Mouse (Mus musculus): ENCODE results near the gene Elavl4. TPM values are rescaled to one million over a fixed set of nuclear protein-coding genes. Genes with fewer than 3 reads are reported as not detected.

Elavl4 gene
- total RNA-seq, 2 experiments from 2014 or later: 59.1 to 73.6 TPM

- no peak for DNase-seq (ENCODE audit: extremely low spot score in 1 of 2, low spot score in 1 of 2)
These were observed 153.1 kb downstream of the Elavl4 start for GRCm38 (mm10) chr4:110198600-110198999.

GRCm38 (mm10) chr4:110177263-110177662 is 174.4 kb downstream of the Elavl4 start:
- DNase-seq (ENCODE audit: extremely low spot score in 1 of 2, low spot score in 1 of 2): no peak

GRCm38 (mm10) chr4:110172028-110172427 is 179.7 kb downstream of the Elavl4 start:
- no peak for DNase-seq (ENCODE audit: extremely low spot score in 1 of 2, low spot score in 1 of 2)

GRCm38 (mm10) chr4:110165217-110165616 is 186.5 kb downstream of the Elavl4 start:
- peak in 1 of 2 experiments; percentile 23 for DNase-seq (ENCODE audit: extremely low spot score in 1 of 2, low spot score in 1 of 2)

- DNase-seq (ENCODE audit: extremely low spot score in 1 of 2, low spot score in 1 of 2): no peak
These were observed 190.1 kb downstream of the Elavl4 start for GRCm38 (mm10) chr4:110161600-110161999.

GRCm38 (mm10) chr4:110157515-110158159 is 194.1 kb downstream of the Elavl4 start:
- no peak for DNase-seq (ENCODE audit: extremely low spot score in 1 of 2, low spot score in 1 of 2)

- DNase-seq (ENCODE audit: extremely low spot score in 1 of 2, low spot score in 1 of 2): no peak
These were observed 195.8 kb downstream of the Elavl4 start for GRCm38 (mm10) chr4:110155954-110156353.

Other genes starting within 250 kb of the Elavl4 start
- 10 to 100 TPM; 13.4 to 15.3 TPM for gene Agbl4, start 45.8 kb upstream of the Elavl4 start, total RNA-seq (2021)